Mouse (Mus musculus) CH12.LX (cell line): Measurements from ENCODE around the gene Fxr2. TPM values are rescaled to one million over a fixed set of nuclear protein-coding genes. Genes with fewer than 3 reads are reported as not detected.

ENCODE experiments used
- DNase-seq: peaks from one replicate; pipeline ENCODE4 v3.0.0-alpha.2; 2013; ENCODE audit errors: extremely low read depth
- H3K27ac ChIP-seq: 2 replicates; pipeline ENCODE4 v1.5.1; 2012; ENCODE audit warnings: low read depth, mild to moderate bottlenecking, control low read depth, moderate library complexity; ENCODE audit not compliant: insufficient read depth
- H3K27me3 ChIP-seq: replicated peaks from 2 replicates; pipeline ENCODE3; 2012; ENCODE audit warnings: inconsistent platforms
- H3K36me3 ChIP-seq, 2 experiments: replicated peaks in 1 of 2; 2 replicates each; pipeline versions ENCODE3 to v1.6.1; 2012; ENCODE audit warnings: inconsistent platforms in 1 of 2, low read length in 1 of 2, mild to moderate bottlenecking in 1 of 2, mixed read lengths in 1 of 2, moderate library complexity in 1 of 2; ENCODE audit not compliant: control insufficient read depth in 1 of 2, insufficient read depth in 1 of 2
- H3K4me1 ChIP-seq, 2 experiments: 2 replicates each; pipeline ENCODE4 v1.6.1; 2012; ENCODE audit warnings: inconsistent platforms in 1 of 2, moderate library complexity in 1 of 2; ENCODE audit not compliant: insufficient read depth in 2 of 2, control insufficient read depth in 1 of 2
- H3K4me2 ChIP-seq: 2 replicates; pipeline ENCODE4 v1.6.1; 2012; ENCODE audit warnings: low read depth, mild to moderate bottlenecking, control low read depth; ENCODE audit not compliant: poor library complexity, insufficient read depth, severe bottlenecking
- H3K4me3 ChIP-seq, 3 experiments: fragments of 150-350 bp in 1 of 3; sonication (generic) in 1 of 3; replicated peaks in 1 of 3; 2 replicates each; pipeline versions ENCODE3 to v1.5.1; 2011 to 2012; ENCODE audit warnings: low read depth in 2 of 3, low read length in 2 of 3, mild to moderate bottlenecking in 2 of 3, moderate library complexity in 2 of 3, control low read depth in 1 of 3, improper control_type of control experiment in 1 of 3, inconsistent platforms in 1 of 3, mixed read lengths in 1 of 3; ENCODE audit not compliant: poor library complexity in 1 of 3
- H3K79me2 ChIP-seq: replicated peaks from 2 replicates; pipeline ENCODE4 v1.6.1; 2012; ENCODE audit warnings: mild to moderate bottlenecking, moderate library complexity; ENCODE audit not compliant: control insufficient read depth, poor library complexity, insufficient read depth, severe bottlenecking; ENCODE audit errors: extremely low read depth
- H3K9ac ChIP-seq: 2 replicates; pipeline ENCODE4 v1.6.1; 2012; ENCODE audit warnings: low read depth, mild to moderate bottlenecking, control low read depth, moderate library complexity; ENCODE audit not compliant: insufficient read depth
- H3K9me3 ChIP-seq: replicated peaks from 2 replicates; pipeline ENCODE3; 2012; ENCODE audit warnings: low read length, inconsistent platforms, mixed read lengths
- BHLHE40 ChIP-seq: IDR thresholded peaks from 2 replicates; pipeline ENCODE4 v1.6.1; 2011; ENCODE audit warnings: mild to moderate bottlenecking, low read depth, low read length, improper control_type of control experiment
- CHD2 ChIP-seq: IDR thresholded peaks from 2 replicates; pipeline ENCODE4 v1.6.1; 2011; ENCODE audit warnings: low read length, improper control_type of control experiment
- CTCF ChIP-seq, 2 experiments: IDR thresholded peaks in 1 of 2; conservative IDR thresholded peaks in 1 of 2; 2 replicates each; pipeline ENCODE4 v1.5.1; 2011 to 2012; ENCODE audit warnings: low read depth in 2 of 2, low read length in 2 of 2, improper control_type of control experiment in 1 of 2, inconsistent platforms in 1 of 2, mild to moderate bottlenecking in 1 of 2, moderate library complexity in 1 of 2
- ELF1 ChIP-seq: IDR thresholded peaks from 2 replicates; pipeline ENCODE4 v1.6.1; 2014; ENCODE audit warnings: low read depth, mild to moderate bottlenecking, inconsistent platforms, low read length, improper control_type of control experiment
- ETS1 ChIP-seq: conservative IDR thresholded peaks from 2 replicates; pipeline ENCODE4 v1.6.1; 2012; ENCODE audit warnings: low read depth, mild to moderate bottlenecking, inconsistent platforms, low read length, improper control_type of control experiment, moderate library complexity
- HCFC1 ChIP-seq: IDR thresholded peaks from 2 replicates; pipeline ENCODE4 v1.6.1; 2012; ENCODE audit warnings: low read depth, mild to moderate bottlenecking, inconsistent platforms, low read length, improper control_type of control experiment
- KAT2A ChIP-seq: IDR thresholded peaks from 2 replicates; pipeline ENCODE4 v1.6.1; 2012; ENCODE audit warnings: low read length, improper control_type of control experiment, inconsistent platforms; ENCODE audit not compliant: insufficient replicate concordance
- MAX ChIP-seq: IDR thresholded peaks from 2 replicates; pipeline ENCODE4 v1.6.1; 2011; ENCODE audit warnings: low read length, improper control_type of control experiment
- MEF2A ChIP-seq: IDR thresholded peaks from 2 replicates; pipeline ENCODE4 v1.6.1; 2014; ENCODE audit warnings: low read depth, mild to moderate bottlenecking, inconsistent platforms, low read length, improper control_type of control experiment, borderline replicate concordance
- NELFE ChIP-seq: IDR thresholded peaks from 2 replicates; pipeline ENCODE4 v1.6.1; 2011; ENCODE audit warnings: low read depth, low read length, improper control_type of control experiment
- SMC3 ChIP-seq: IDR thresholded peaks from 2 replicates; pipeline ENCODE4 v1.6.1; 2011; ENCODE audit warnings: low read depth, low read length, improper control_type of control experiment
- UBTF ChIP-seq: IDR thresholded peaks from 2 replicates; pipeline ENCODE4 v1.6.1; 2012; ENCODE audit warnings: low read depth, mild to moderate bottlenecking, inconsistent platforms, low read length, improper control_type of control experiment, moderate library complexity
- USF2 ChIP-seq: conservative IDR thresholded peaks from 2 replicates; pipeline ENCODE4 v1.6.1; 2011; ENCODE audit warnings: low read depth, low read length, improper control_type of control experiment
- ZKSCAN1 ChIP-seq: IDR thresholded peaks from 2 replicates; pipeline ENCODE4 v1.6.1; 2012; ENCODE audit warnings: low read depth, inconsistent platforms, low read length, improper control_type of control experiment, borderline replicate concordance
- ZNF384 ChIP-seq: IDR thresholded peaks from 2 replicates; pipeline ENCODE4 v1.6.1; 2012; ENCODE audit warnings: low read depth, low read length, improper control_type of control experiment, inconsistent platforms
- dilution Hi-C: fragments of 300-500 bp; cut with MboI; formaldehyde crosslinking; loops from 2 replicates; pipeline ENCODE4 v1.14.3; 2020; ENCODE audit warnings: low sequenced_read_pairs; ENCODE audit not compliant: extremely low pct_unique_long_range_greater_than_20kb, extremely low pct_ligation_motif_present
- in situ Hi-C: fragments of 300-500 bp; cut with MboI; formaldehyde crosslinking; loops from 3 replicates; pipeline ENCODE4 v1.14.3; 2019; ENCODE audit warnings: low sequenced_read_pairs, low pct_ligation_motif_present, low pct_unique_long_range_greater_than_20kb, mixed read lengths
- polyA plus RNA-seq: library from polyadenylated mRNA; unstranded; fragments of >175 nt; gene quantifications from 2 replicates; pipeline ENCODE4 v1.2.1, GENCODE M21; 2012; ENCODE audit warnings: low read depth; ENCODE audit not compliant: insufficient read length
- total RNA-seq, 2 experiments: library from RNA; depleted of rRNA; stranded (reverse); fragments of 300-350 nt in 1 of 2; fragments of >200 nt in 1 of 2; gene quantifications; 2 replicates each; pipeline ENCODE4 v1.2.3; 2012 to 2014

Gene Fxr2
- total and polyA plus RNA-seq, 3 experiments: 83.3 to 96.4 (median 90.5) TPM

GRCm38 (mm10) chr11:69695046-69695360 lies 62.2 kb downstream of the Fxr2 start:
- H3K4me2 ChIP-seq: no peak overlapping the region
- H3K79me2 ChIP-seq: no peaks in the 10 kb centered on the region
- no peak overlapping the region for H3K9ac ChIP-seq
- no peak for TF ChIP-seq HCFC1
- peaks cover 5% of the 10 kb centered on the region for H3K9me3 ChIP-seq
- dilution Hi-C loops: no loop called here
- H3K27me3 ChIP-seq: peaks cover 1% of the 10 kb centered on the region
- H3K36me3 ChIP-seq: no peaks in the 10 kb centered on the region
- H3K4me3 ChIP-seq: no peak overlapping the region
- in situ Hi-C loops: no loop called here
- H3K27ac ChIP-seq: no peak overlapping the region
- no peak for DNase-seq
- no peaks in the 10 kb centered on the region for H3K4me1 ChIP-seq

- DNase-seq: no peak
- H3K36me3 ChIP-seq: no peaks in the 10 kb centered on the region
- dilution Hi-C loops: no loop called here
- in situ Hi-C loops: no loop called here
- H3K9me3 ChIP-seq: peaks cover 5% of the 10 kb centered on the region
- no peak within 1 kb of the TSS for H3K4me3 ChIP-seq
- H3K27me3 ChIP-seq: peaks cover 1% of the 10 kb centered on the region
- no peak within 1 kb of the TSS for H3K4me2 ChIP-seq
- H3K79me2 ChIP-seq: no peaks in the 10 kb centered on the region
- no peak for TF ChIP-seq ETS1
- no peak for TF ChIP-seq MEF2A
- TF ChIP-seq USF2: no peak
- TF ChIP-seq ZNF384: no peak
- TF ChIP-seq BHLHE40: no peak
- no peak for TF ChIP-seq MAX
- no peak for TF ChIP-seq NELFE
- TF ChIP-seq SMC3: no peak
- TF ChIP-seq CHD2: no peak
- no peak for TF ChIP-seq UBTF
- TF ChIP-seq KAT2A: no peak
- TF ChIP-seq CTCF (conservative IDR thresholded peaks at IDR 0.05 in 1 of 2, IDR thresholded peaks at IDR 0.05 in 1 of 2; ENCODE audit: low read depth in 2 of 2, low read length in 2 of 2): no peak
- no peak for TF ChIP-seq ELF1
- TF ChIP-seq ZKSCAN1: no peak
- H3K4me1 ChIP-seq: no peaks in the 10 kb centered on the region
- no peak within 1 kb of the TSS for H3K27ac ChIP-seq
- no peak within 1 kb of the TSS for H3K9ac ChIP-seq
Observed at GRCm38 (mm10) chr11:69695361-69696181, 62.8 kb downstream of the Fxr2 start, which contains the start of the genes Tnfsf12 and Tnfsfm13. TSS of gene Tnfsf12 (minus strand) at chr11:69695849. TSS of gene Tnfsfm13 (minus strand) at chr11:69696098.
